Mouse (Mus musculus) lung, postnatal 36 days (tissue): Measurements from ENCODE around the gene Map3k4.

Experiments
- DNase-seq: peaks from one replicate; pipeline ENCODE4 v3.0.0; 2022; ENCODE audit warnings: mixed read lengths

Map3k4 gene

GRCm38 (mm10) chr17:12216224-12216623 is 102.4 kb downstream of the Map3k4 start:
- no peak for DNase-seq

- DNase-seq: no peak
Measured at GRCm38 (mm10) chr17:12213430-12213829, 105.2 kb downstream of the Map3k4 start.

GRCm38 (mm10) chr17:12212341-12212740 is 106.3 kb downstream of the Map3k4 start:
- no peak for DNase-seq

GRCm38 (mm10) chr17:12211890-12212289 is 106.7 kb downstream of the Map3k4 start:
- no peak for DNase-seq

GRCm38 (mm10) chr17:12210544-12211132 is 108.0 kb downstream of the Map3k4 start:
- peak; percentile 93 for DNase-seq

GRCm38 (mm10) chr17:12209481-12209880 is 109.1 kb downstream of the Map3k4 start:
- no peak for DNase-seq

GRCm38 (mm10) chr17:12207022-12207548 is 111.5 kb downstream of the Map3k4 start:
- no peak for DNase-seq

GRCm38 (mm10) chr17:12206248-12206647 is 112.3 kb downstream of the Map3k4 start:
- no peak for DNase-seq

- DNase-seq: no peak
Measured at GRCm38 (mm10) chr17:12205694-12206075, 112.9 kb downstream of the Map3k4 start.

GRCm38 (mm10) chr17:12205015-12205693 is 113.4 kb downstream of the Map3k4 start:
- DNase-seq: no peak

GRCm38 (mm10) chr17:12204689-12205014 is 113.9 kb downstream of the Map3k4 start:
- DNase-seq: no peak

GRCm38 (mm10) chr17:12204246-12204645 is 114.3 kb downstream of the Map3k4 start:
- no peak for DNase-seq

GRCm38 (mm10) chr17:12203414-12203897 is 115.1 kb downstream of the Map3k4 start:
- no peak for DNase-seq

- DNase-seq: no peak
Measured at GRCm38 (mm10) chr17:12201086-12201485, 117.5 kb downstream of the Map3k4 start.

- no peak for DNase-seq
Measured at GRCm38 (mm10) chr17:12199933-12200332, 118.7 kb downstream of the Map3k4 start.

- peak; percentile 39 for DNase-seq
Measured at GRCm38 (mm10) chr17:12195604-12196003, 123.0 kb downstream of the Map3k4 start.

GRCm38 (mm10) chr17:12195137-12195536 is 123.5 kb downstream of the Map3k4 start:
- DNase-seq: peak; percentile 69

- peak; percentile 57 for DNase-seq
Measured at GRCm38 (mm10) chr17:12187782-12188181, 130.8 kb downstream of the Map3k4 start.

GRCm38 (mm10) chr17:12186341-12186740 is 132.3 kb downstream of the Map3k4 start:
- no peak for DNase-seq

- no peak for DNase-seq
Measured at GRCm38 (mm10) chr17:12185855-12186254, 132.7 kb downstream of the Map3k4 start.

GRCm38 (mm10) chr17:12184283-12184682 is 134.3 kb downstream of the Map3k4 start:
- peak; percentile 51 for DNase-seq

- no peak for DNase-seq
Measured at GRCm38 (mm10) chr17:12182702-12183485, 135.7 kb downstream of the Map3k4 start.

GRCm38 (mm10) chr17:12179766-12180165 is 138.8 kb downstream of the Map3k4 start:
- no peak for DNase-seq

- DNase-seq: peak; percentile 35
Measured at GRCm38 (mm10) chr17:12179339-12179738, 139.3 kb downstream of the Map3k4 start.
